Mouse (Mus musculus): Measurements from ENCODE around the gene Susd6. TPM values are rescaled to one million over a fixed set of nuclear protein-coding genes. Genes with fewer than 3 reads are reported as not detected.
A peak's percentile ranks its signal among the peaks of the same experiment; 100 is the strongest.

Gene Susd6
- polyA plus RNA-seq, 1 experiment from 2014 or later = 11.7 TPM

GRCm38 (mm10) chr12:80790700-80791570 lies 625 bp downstream of the Susd6 start:
- Histone ChIP-seq H3K4me1 (ENCODE audit: control insufficient read depth, insufficient read depth, low read length) (peaks cover 11% of the 10 kb centered on the region; the same call in 1 of the 2 replicates), H3K9me3 (replicated peaks; ENCODE audit: control insufficient read depth, low read length) (no peaks in the 10 kb centered on the region), H3K27ac (ENCODE audit: low read depth, low read length) (peak overlapping the region; percentile 97), H3K36me3 (ENCODE audit: control insufficient read depth, insufficient read depth, low read length) (no peaks in the 10 kb centered on the region), H3K27me3 (replicated peaks; ENCODE audit: control insufficient read depth, insufficient read depth, low read length) (no peaks in the 10 kb centered on the region), H3K9ac (ENCODE audit: low read length) (peak overlapping the region; percentile 88), H3K4me3 (ENCODE audit: low read depth, low read length) (peak overlapping the region; percentile 86), H3K4me2 (ENCODE audit: low read length) (peak overlapping the region; percentile 64)
- DNase-seq (ENCODE audit: low spot score) (no peak), ATAC-seq (peak; percentile 82)
- WGBS = under 1% methylated on average over 73 of the region's 80 CpGs

DNA sequence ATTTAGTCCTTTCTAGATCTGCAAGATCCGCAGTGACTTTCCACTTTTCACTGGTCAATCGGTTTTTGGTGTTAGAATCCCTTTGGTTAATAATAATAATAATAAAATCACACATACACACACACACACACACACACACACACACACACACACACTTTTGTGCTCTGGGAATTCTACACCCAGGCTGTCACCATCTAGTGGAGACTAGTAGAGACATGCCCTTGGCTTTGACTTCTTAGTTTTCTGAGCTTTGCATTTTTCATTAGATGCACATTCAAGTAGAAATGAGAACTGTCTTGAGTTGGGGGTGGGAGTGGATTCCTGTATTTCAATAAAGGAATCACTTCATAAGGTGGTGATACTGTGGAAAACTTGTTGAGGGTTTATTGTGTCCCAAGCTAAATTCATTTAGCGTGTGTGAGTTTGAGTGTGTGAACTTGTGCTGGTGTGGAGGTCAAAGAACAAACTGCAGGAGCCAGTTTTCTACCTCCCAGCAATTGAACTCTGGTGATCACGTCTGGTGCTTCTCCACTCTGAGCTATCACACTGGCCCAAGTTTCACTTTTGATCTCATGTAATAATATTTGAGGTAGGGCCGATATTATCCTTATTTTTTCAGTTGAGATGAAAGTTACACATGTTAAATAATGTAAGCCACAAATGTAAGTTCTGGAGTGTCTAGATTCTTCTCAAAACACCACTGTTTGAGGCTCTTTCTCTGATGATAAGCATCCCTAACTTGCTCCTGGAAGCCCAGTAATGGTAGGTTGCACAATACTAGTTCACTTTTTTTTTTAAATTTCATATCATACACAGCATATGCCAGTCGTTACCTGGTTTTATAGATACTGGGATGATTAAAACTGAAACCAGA lies 1.5 kb downstream of the Susd6 start:
- WGBS = 46% methylated on average over 6 of the region's 6 CpGs
- DNase-seq (ENCODE audit: low spot score) (peak; percentile 41), ATAC-seq (no peak)
- Histone ChIP-seq H3K4me3 (ENCODE audit: low read depth, low read length) (peak overlapping the region; percentile 86), H3K9me3 (replicated peaks; ENCODE audit: control insufficient read depth, low read length) (no peaks in the 10 kb centered on the region), H3K36me3 (ENCODE audit: control insufficient read depth, insufficient read depth, low read length) (no peaks in the 10 kb centered on the region), H3K27ac (ENCODE audit: low read depth, low read length) (no peak overlapping the region), H3K27me3 (replicated peaks; ENCODE audit: control insufficient read depth, insufficient read depth, low read length) (no peaks in the 10 kb centered on the region), H3K4me2 (ENCODE audit: low read length) (peak overlapping the region; percentile 64), H3K4me1 (ENCODE audit: control insufficient read depth, insufficient read depth, low read length) (peaks cover 11% of the 10 kb centered on the region; the same call in 1 of the 2 replicates), H3K9ac (ENCODE audit: low read length) (peak overlapping the region; percentile 88)

DNA sequence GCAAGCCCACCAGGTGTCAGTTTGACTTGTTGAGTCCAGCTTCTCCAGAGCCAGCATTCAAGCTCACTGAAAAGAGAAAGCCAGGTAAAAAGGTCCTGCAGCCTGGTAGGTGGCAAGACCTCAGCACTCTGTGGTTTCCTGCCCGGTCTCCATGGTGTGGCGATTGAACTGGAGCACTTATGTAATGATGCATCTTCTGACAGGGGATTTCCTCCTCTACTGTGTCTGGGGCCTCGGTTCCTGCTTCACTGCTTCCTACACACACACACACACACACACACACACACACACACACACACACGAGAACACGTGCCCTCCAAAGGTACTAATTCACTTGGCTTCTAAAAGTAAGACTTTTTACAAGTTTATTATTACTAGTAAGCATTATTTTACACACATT lies 2.6 kb downstream of the Susd6 start:
- H3K4me2 ChIP-seq (ENCODE audit: low read length) = no peak overlapping the region
- no peak overlapping the region for H3K27ac ChIP-seq (ENCODE audit: low read depth, low read length)
- H3K36me3 ChIP-seq (ENCODE audit: control insufficient read depth, insufficient read depth, low read length) = no peaks in the 10 kb centered on the region
- no peaks in the 10 kb centered on the region for H3K9me3 ChIP-seq (replicated peaks; ENCODE audit: control insufficient read depth, low read length)
- no peak overlapping the region for H3K4me3 ChIP-seq (ENCODE audit: low read depth, low read length)
- WGBS = 82% methylated on average over 5 of the region's 5 CpGs
- H3K4me1 ChIP-seq (ENCODE audit: control insufficient read depth, insufficient read depth, low read length) = peaks cover 11% of the 10 kb centered on the region; the same call in 1 of the 2 replicates
- H3K27me3 ChIP-seq (replicated peaks; ENCODE audit: control insufficient read depth, insufficient read depth, low read length) = no peaks in the 10 kb centered on the region
- DNase-seq (ENCODE audit: low spot score) (no peak), ATAC-seq (no peak)
- H3K9ac ChIP-seq (ENCODE audit: low read length) = no peak overlapping the region

GRCm38 (mm10) chr12:80793535-80793934 lies 3.2 kb downstream of the Susd6 start:
- Histone ChIP-seq H3K9me3 (replicated peaks; ENCODE audit: control insufficient read depth, low read length) (no peaks in the 10 kb centered on the region), H3K4me3 (ENCODE audit: low read depth, low read length) (no peak overlapping the region), H3K9ac (ENCODE audit: low read length) (no peak overlapping the region), H3K4me2 (ENCODE audit: low read length) (no peak overlapping the region), H3K4me1 (ENCODE audit: control insufficient read depth, insufficient read depth, low read length) (peaks cover 17% of the 10 kb centered on the region; the same call in 1 of the 2 replicates), H3K27ac (ENCODE audit: low read depth, low read length) (no peak overlapping the region), H3K36me3 (ENCODE audit: control insufficient read depth, insufficient read depth, low read length) (no peaks in the 10 kb centered on the region), H3K27me3 (replicated peaks; ENCODE audit: control insufficient read depth, insufficient read depth, low read length) (no peaks in the 10 kb centered on the region)
- DNase-seq (ENCODE audit: low spot score) (no peak), ATAC-seq (no peak)
- WGBS = 94% methylated on average over 1 of the region's 1 CpGs

- H3K27ac ChIP-seq (ENCODE audit: low read depth, low read length) = no peak overlapping the region
- no peaks in the 10 kb centered on the region for H3K9me3 ChIP-seq (replicated peaks; ENCODE audit: control insufficient read depth, low read length)
- no peak overlapping the region for H3K4me3 ChIP-seq (ENCODE audit: low read depth, low read length)
- no peaks in the 10 kb centered on the region for H3K27me3 ChIP-seq (replicated peaks; ENCODE audit: control insufficient read depth, insufficient read depth, low read length)
- peaks cover 17% of the 10 kb centered on the region; the same call in 1 of the 2 replicates for H3K4me1 ChIP-seq (ENCODE audit: control insufficient read depth, insufficient read depth, low read length)
- H3K36me3 ChIP-seq (ENCODE audit: control insufficient read depth, insufficient read depth, low read length) = no peaks in the 10 kb centered on the region
- WGBS = 89% methylated on average over 4 of the region's 4 CpGs
- ATAC-seq (no peak), DNase-seq (ENCODE audit: low spot score) (no peak)
- H3K4me2 ChIP-seq (ENCODE audit: low read length) = no peak overlapping the region
- no peak overlapping the region for H3K9ac ChIP-seq (ENCODE audit: low read length)
Measured at GRCm38 (mm10) chr12:80794522-80794921, 4.2 kb downstream of the Susd6 start.

- Histone ChIP-seq H3K4me1 (ENCODE audit: control insufficient read depth, insufficient read depth, low read length) (peaks cover 13% of the 10 kb centered on the region; the same call in 1 of the 2 replicates), H3K9me3 (replicated peaks; ENCODE audit: control insufficient read depth, low read length) (no peaks in the 10 kb centered on the region), H3K36me3 (ENCODE audit: control insufficient read depth, insufficient read depth, low read length) (no peaks in the 10 kb centered on the region), H3K4me3 (ENCODE audit: low read depth, low read length) (no peak overlapping the region), H3K27me3 (replicated peaks; ENCODE audit: control insufficient read depth, insufficient read depth, low read length) (no peaks in the 10 kb centered on the region), H3K4me2 (ENCODE audit: low read length) (no peak overlapping the region), H3K27ac (ENCODE audit: low read depth, low read length) (no peak overlapping the region), H3K9ac (ENCODE audit: low read length) (no peak overlapping the region)
- no peak for DNase-seq (ENCODE audit: low spot score)
- ATAC-seq = no peak
- WGBS = 56% methylated on average over 2 of the region's 2 CpGs
Measured at GRCm38 (mm10) chr12:80794935-80795785, 4.8 kb downstream of the Susd6 start.

GRCm38 (mm10) chr12:80798271-80798670 lies 8.0 kb downstream of the Susd6 start:
- H3K9me3 ChIP-seq (replicated peaks; ENCODE audit: control insufficient read depth, low read length) = no peaks in the 10 kb centered on the region
- no peaks in the 10 kb centered on the region for H3K27me3 ChIP-seq (replicated peaks; ENCODE audit: control insufficient read depth, insufficient read depth, low read length)
- no peak overlapping the region for H3K27ac ChIP-seq (ENCODE audit: low read depth, low read length)
- no peak for ATAC-seq
- peak; percentile 59 for DNase-seq (ENCODE audit: low spot score)
- no peaks in the 10 kb centered on the region for H3K36me3 ChIP-seq (ENCODE audit: control insufficient read depth, insufficient read depth, low read length)
- H3K9ac ChIP-seq (ENCODE audit: low read length) = no peak overlapping the region
- H3K4me1 ChIP-seq (ENCODE audit: control insufficient read depth, insufficient read depth, low read length) = peaks cover 6% of the 10 kb centered on the region; the same call in 1 of the 2 replicates
- no peak overlapping the region for H3K4me3 ChIP-seq (ENCODE audit: low read depth, low read length)
- no peak overlapping the region for H3K4me2 ChIP-seq (ENCODE audit: low read length)

DNA sequence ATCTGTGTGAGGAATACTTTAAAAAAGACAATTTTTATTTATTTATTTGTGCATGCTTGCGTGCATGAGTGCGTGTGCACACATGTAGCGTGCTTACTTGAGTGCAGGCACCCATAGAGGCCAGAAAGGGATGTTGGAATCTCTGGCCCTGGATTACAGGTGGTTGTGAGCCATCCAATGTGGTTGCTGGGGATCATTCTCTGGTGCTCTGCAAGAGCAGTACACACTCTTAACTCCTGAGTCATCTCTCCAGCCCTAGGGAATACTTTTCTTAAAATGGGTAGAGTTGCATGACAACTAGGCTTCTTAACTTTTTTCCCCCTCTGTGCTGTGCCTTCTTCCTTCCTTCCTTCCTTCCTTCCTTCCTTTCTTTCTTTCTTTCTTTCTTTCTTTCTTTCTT lies 9.8 kb downstream of the Susd6 start:
- ATAC-seq = no peak
- Histone ChIP-seq H3K4me1 (ENCODE audit: control insufficient read depth, insufficient read depth, low read length) (peaks cover 13% of the 10 kb centered on the region), H3K4me3 (ENCODE audit: low read depth, low read length) (no peak overlapping the region), H3K9ac (ENCODE audit: low read length) (no peak overlapping the region), H3K9me3 (replicated peaks; ENCODE audit: control insufficient read depth, low read length) (no peaks in the 10 kb centered on the region), H3K27me3 (replicated peaks; ENCODE audit: control insufficient read depth, insufficient read depth, low read length) (no peaks in the 10 kb centered on the region), H3K36me3 (ENCODE audit: control insufficient read depth, insufficient read depth, low read length) (no peaks in the 10 kb centered on the region), H3K27ac (ENCODE audit: low read depth, low read length) (no peak overlapping the region), H3K4me2 (ENCODE audit: low read length) (no peak overlapping the region)
- 94% methylated on average over 3 of the region's 3 CpGs for WGBS
- DNase-seq (ENCODE audit: low spot score) = no peak
